17 mouse cellular contexts compared by ENCODE assay signal in the genomic region with DNA sequence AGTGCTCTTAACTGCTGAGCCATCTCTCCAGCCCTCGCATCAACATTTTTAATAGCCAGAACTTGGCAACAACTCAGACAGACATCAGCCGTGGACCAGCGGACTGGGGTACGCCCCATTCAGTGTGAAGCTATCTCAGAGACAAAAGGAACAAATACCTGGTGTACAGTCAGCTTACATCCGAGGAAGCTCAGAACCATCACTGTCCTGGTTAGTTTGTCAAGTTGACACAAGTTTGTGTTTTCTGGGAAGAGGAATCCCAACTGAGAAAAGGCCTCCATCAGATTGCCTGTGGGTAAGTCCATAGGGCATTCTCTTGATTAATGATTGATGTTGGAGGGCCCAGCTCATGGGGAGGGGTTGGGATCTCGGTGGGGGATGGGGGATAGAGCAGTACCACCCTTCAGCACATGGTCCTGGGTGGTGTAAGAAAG. TPM values are rescaled to one million over a fixed set of nuclear protein-coding genes. Genes with fewer than 3 reads are reported as not detected.
A peak's percentile ranks its signal among the peaks of the same experiment; 100 is the strongest.
DNase-seq lines count a peak whose midpoint lies in the region; ATAC-seq and TF ChIP-seq lines count a peak whose summit lies in the region.
"Had no signal": no experiment of that assay in that cellular context is flagged by ENCODE, and none has a peak within 500 bp of the region (broad histone marks: within the 10 kb centered on the region; RNA-seq: fewer than 3 reads in every experiment).

No protein-coding gene starts in this region.

- H3K4me2 ChIP-seq in intestine, embryonic 15.5 days (replicated peaks): peak overlapping the region; percentile 24
- H3K4me2 ChIP-seq in liver, embryonic 15.5 days: no peak overlapping the region
- no peak overlapping the region for H3K4me2 ChIP-seq in hindbrain, postnatal 0 days (ENCODE audit: low read depth, low read length)
- H3K4me2 ChIP-seq in lung, postnatal 0 days (replicated peaks; ENCODE audit: low read depth, low read length): no peak overlapping the region
- H3K4me2 ChIP-seq: embryonic facial prominence, embryonic 12.5 days; forebrain, embryonic 15.5 days; limb, embryonic 13.5 days had no signal

- peak; percentile 80 for ATAC-seq in intestine, embryonic 15.5 days
- ATAC-seq in liver, embryonic 15.5 days (ENCODE audit: insufficient read depth): peak; percentile 75
- no peak for ATAC-seq in hindbrain, postnatal 0 days
- no peak for ATAC-seq in lung, postnatal 0 days
- ATAC-seq: forebrain, embryonic 15.5 days had no signal

- peaks cover 6% of the 10 kb centered on the region for H3K36me3 ChIP-seq in intestine, embryonic 15.5 days
- H3K36me3 ChIP-seq in liver, embryonic 15.5 days (replicated peaks): peaks cover 15% of the 10 kb centered on the region
- H3K36me3 ChIP-seq in hindbrain, postnatal 0 days (ENCODE audit: insufficient read depth, low read length): peaks cover 15% of the 10 kb centered on the region; the same call in 1 of the 2 replicates
- peaks cover 11% of the 10 kb centered on the region; the same call in 1 of the 2 replicates for H3K36me3 ChIP-seq in lung, postnatal 0 days (ENCODE audit: insufficient read depth, low read length)

- H3K9ac ChIP-seq in intestine, embryonic 15.5 days: no peak overlapping the region
- H3K9ac ChIP-seq in liver, embryonic 15.5 days: no peak overlapping the region
- H3K9ac ChIP-seq in hindbrain, postnatal 0 days (replicated peaks; ENCODE audit: low read length): no peak overlapping the region
- H3K9ac ChIP-seq in lung, postnatal 0 days (replicated peaks; ENCODE audit: low read depth): no peak overlapping the region
- H3K9ac ChIP-seq: embryonic facial prominence, embryonic 12.5 days; forebrain, embryonic 15.5 days; limb, embryonic 13.5 days had no signal

- TF ChIP-seq CTCF in hindbrain, postnatal 0 days (IDR thresholded peaks at IDR 0.05; ENCODE audit: low read depth): no peak
- no peak for TF ChIP-seq CTCF in lung, postnatal 0 days (IDR thresholded peaks at IDR 0.05)

- H3K9me3 ChIP-seq in intestine, embryonic 15.5 days: no peaks in the 10 kb centered on the region
- H3K9me3 ChIP-seq in liver, embryonic 15.5 days (replicated peaks): no peaks in the 10 kb centered on the region
- H3K9me3 ChIP-seq in hindbrain, postnatal 0 days (ENCODE audit: low read length): no peaks in the 10 kb centered on the region
- H3K9me3 ChIP-seq in lung, postnatal 0 days (ENCODE audit: low read length): no peaks in the 10 kb centered on the region
- H3K9me3 ChIP-seq: embryonic facial prominence, embryonic 12.5 days; forebrain, embryonic 15.5 days; limb, embryonic 13.5 days had no signal

- no peak for TF ChIP-seq EP300 in lung, postnatal 0 days (IDR thresholded peaks at IDR 0.05)

- WGBS in intestine, embryonic 15.5 days: 65% methylated on average over 6 of the region's 6 CpGs
- 58% methylated on average over 6 of the region's 6 CpGs for WGBS in liver, embryonic 15.5 days (ENCODE audit: insufficient replicate concordance)
- 73% methylated on average over 6 of the region's 6 CpGs for WGBS in hindbrain, postnatal 0 days
- 68% methylated on average over 6 of the region's 6 CpGs for WGBS in lung, postnatal 0 days

- H3K4me3 ChIP-seq in intestine, embryonic 15.5 days (replicated peaks): no peak overlapping the region
- no peak overlapping the region for H3K4me3 ChIP-seq in liver, embryonic 15.5 days (replicated peaks)
- H3K4me3 ChIP-seq in hindbrain, postnatal 0 days (ENCODE audit: low read length): no peak overlapping the region
- H3K4me3 ChIP-seq in lung, postnatal 0 days (ENCODE audit: low read depth, low read length): no peak overlapping the region
- H3K4me3 ChIP-seq: embryonic facial prominence, embryonic 12.5 days; forebrain, embryonic 15.5 days; limb, embryonic 13.5 days had no signal

- peak; percentile 49 to 71 for DNase-seq in kidney, adult 8-10 months
- peak; percentile 63 to 75 for DNase-seq in kidney, postnatal 36 days
- DNase-seq in retina, embryonic 14.5 days (ENCODE audit: low spot score): no peak
- DNase-seq in hindbrain, postnatal 0 days (ENCODE audit: low spot score): no peak
- no peak for DNase-seq in lung, postnatal 0 days (ENCODE audit: low spot score)
- DNase-seq: adrenal gland, postnatal 36 days; B cell, adult 2 months; cerebellum, adult 2 months; gastrocnemius, postnatal 36 days; heart, postnatal 4 days; layer of hippocampus, adult 9-11 months; lung, postnatal 10 days had no signal

- H3K27ac ChIP-seq in intestine, embryonic 15.5 days: no peak overlapping the region
- peak overlapping the region; percentile 74 for H3K27ac ChIP-seq in liver, embryonic 15.5 days (replicated peaks)
- H3K27ac ChIP-seq in hindbrain, postnatal 0 days: no peak overlapping the region
- no peak overlapping the region for H3K27ac ChIP-seq in lung, postnatal 0 days (ENCODE audit: low read length)
- H3K27ac ChIP-seq: embryonic facial prominence, embryonic 12.5 days; forebrain, embryonic 15.5 days; limb, embryonic 13.5 days had no signal

- H3K4me1 ChIP-seq in intestine, embryonic 15.5 days (replicated peaks): 0 out of 2 replicates have a peak, but pooled peaks cover 4% of the 10 kb centered on the region
- H3K4me1 ChIP-seq in liver, embryonic 15.5 days (replicated peaks): peaks cover 7% of the 10 kb centered on the region; the same call in 1 of the 2 replicates
- H3K4me1 ChIP-seq in hindbrain, postnatal 0 days (ENCODE audit: insufficient read depth, low read length): no peaks in the 10 kb centered on the region
- H3K4me1 ChIP-seq in lung, postnatal 0 days (ENCODE audit: insufficient read depth, low read depth, low read length): no peaks in the 10 kb centered on the region
- H3K4me1 ChIP-seq: embryonic facial prominence, embryonic 12.5 days; forebrain, embryonic 15.5 days; limb, embryonic 13.5 days had no signal

- no peaks in the 10 kb centered on the region for H3K27me3 ChIP-seq in intestine, embryonic 15.5 days (replicated peaks)
- H3K27me3 ChIP-seq in liver, embryonic 15.5 days: no peaks in the 10 kb centered on the region
- H3K27me3 ChIP-seq in hindbrain, postnatal 0 days (ENCODE audit: insufficient read depth, low read length): no peaks in the 10 kb centered on the region
- H3K27me3 ChIP-seq in lung, postnatal 0 days (replicated peaks; ENCODE audit: insufficient read depth, low read length): no peaks in the 10 kb centered on the region
- H3K27me3 ChIP-seq: embryonic facial prominence, embryonic 12.5 days; forebrain, embryonic 15.5 days; limb, embryonic 13.5 days had no signal

RNA-seq across cellular contexts. Expression of gene Alg12, which starts 18.2 kb away (rescaled TPM):
- 12.7 and 14.0 TPM in 2 replicates for polyA plus RNA-seq in intestine, embryonic 15.5 days (2015; fragmentation: Nextera tagmentation; extraction: Ambion mirVana)
- polyA plus RNA-seq in liver, embryonic 15.5 days (2015; fragmentation: Nextera tagmentation; extraction: Ambion mirVana): 5.5 and 6.0 TPM in 2 replicates
- total RNA-seq in hindbrain, postnatal 0 days (2014; rRNA removed): 12.7 and 17.4 TPM in 2 replicates
- polyA plus RNA-seq in hindbrain, postnatal 0 days (2015; fragmentation: Nextera tagmentation; extraction: Ambion mirVana): 6.3 and 7.2 TPM in 2 replicates
- polyA plus RNA-seq in lung, postnatal 0 days (2015; fragmentation: Nextera tagmentation; extraction: Ambion mirVana): 7.2 and 7.9 TPM in 2 replicates

RNA-seq across cellular contexts. Expression of gene Creld2, which starts 18.5 kb away (rescaled TPM):
- 97.9 and 131 TPM in 2 replicates for polyA plus RNA-seq in intestine, embryonic 15.5 days (2015; fragmentation: Nextera tagmentation; extraction: Ambion mirVana)
- polyA plus RNA-seq in liver, embryonic 15.5 days (2015; fragmentation: Nextera tagmentation; extraction: Ambion mirVana): 39.6 and 46.2 TPM in 2 replicates
- 15.9 and 18.9 TPM in 2 replicates for total RNA-seq in hindbrain, postnatal 0 days (2014; rRNA removed)
- 38.9 and 40.1 TPM in 2 replicates for polyA plus RNA-seq in hindbrain, postnatal 0 days (2015; fragmentation: Nextera tagmentation; extraction: Ambion mirVana)
- 62.6 and 76.5 TPM in 2 replicates for polyA plus RNA-seq in lung, postnatal 0 days (2015; fragmentation: Nextera tagmentation; extraction: Ambion mirVana)

RNA-seq across cellular contexts. Expression of gene Zbed4, which starts 49.5 kb away (rescaled TPM):
- 14.0 and 14.7 TPM in 2 replicates for polyA plus RNA-seq in intestine, embryonic 15.5 days (2015; fragmentation: Nextera tagmentation; extraction: Ambion mirVana)
- polyA plus RNA-seq in liver, embryonic 15.5 days (2015; fragmentation: Nextera tagmentation; extraction: Ambion mirVana): 10.6 and 10.7 TPM in 2 replicates
- 18.6 and 18.8 TPM in 2 replicates for total RNA-seq in hindbrain, postnatal 0 days (2014; rRNA removed)
- polyA plus RNA-seq in hindbrain, postnatal 0 days (2015; fragmentation: Nextera tagmentation; extraction: Ambion mirVana): 4.8 and 5.4 TPM in 2 replicates
- 4.7 and 4.8 TPM in 2 replicates for polyA plus RNA-seq in lung, postnatal 0 days (2015; fragmentation: Nextera tagmentation; extraction: Ambion mirVana)

Comparison
In these comparisons a context has a peak if more than half of its experiments do, and no peak if none do; other contexts are left out.
1. ATAC-seq: peak in intestine, embryonic 15.5 days (single experiment) and liver, embryonic 15.5 days (single experiment); none in hindbrain, postnatal 0 days (single experiment) and lung, postnatal 0 days (single experiment).
2. DNase-seq: peak in kidney, adult 8-10 months (2 of 2) and kidney, postnatal 36 days (2 of 2); none in retina, embryonic 14.5 days (single experiment), hindbrain, postnatal 0 days (single experiment) and lung, postnatal 0 days (single experiment).